Mouse (Mus musculus): ENCODE measurements around the gene Smim6. TPM values are rescaled to one million over a fixed set of nuclear protein-coding genes. Genes with fewer than 3 reads are reported as not detected.

Smim6 gene
- total and polyA plus RNA-seq, 3 experiments = 2.4 TPM; not detected in 2

DNA sequence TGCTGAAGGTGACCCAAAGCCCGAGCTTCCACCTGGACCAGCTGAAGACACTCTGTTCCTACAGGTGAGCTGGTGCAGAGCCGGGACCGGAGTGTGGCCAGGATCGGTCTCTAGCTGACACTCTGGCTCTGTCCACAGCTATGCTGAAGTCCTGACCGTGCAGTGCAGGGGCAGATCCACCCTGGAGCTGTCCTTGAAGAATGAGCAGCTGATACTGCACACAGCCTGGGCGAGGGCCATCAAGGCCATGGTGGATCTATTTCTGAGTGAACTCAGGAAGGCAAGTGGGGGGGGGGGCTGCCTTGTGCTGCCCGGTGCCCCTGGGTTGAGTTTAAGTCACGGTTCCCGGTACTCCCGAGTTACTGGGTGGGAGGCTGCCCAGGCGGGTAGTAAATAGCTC lies 25.4 kb upstream of the Smim6 start:
- H3K36me3 ChIP-seq (replicated peaks) = peaks cover 6% of the 10 kb centered on the region
- TF ChIP-seq POLR2AphosphoS5 (IDR thresholded peaks at IDR 0.05; ENCODE audit: insufficient replicate concordance, low read depth, low read length) (no peak), CTCF (IDR thresholded peaks at IDR 0.05; ENCODE audit: low read depth, low read length) (no peak), GATA2 (IDR thresholded peaks at IDR 0.05; ENCODE audit: borderline replicate concordance, low read depth, low read length) (no peak)
- DNase-seq (ENCODE audit: low spot score) (no peak), ATAC-seq (ENCODE audit: extremely low read depth, insufficient number of reproducible peaks, low FRiP score, poor library complexity, severe bottlenecking) (no peak)
- H3K9me3 ChIP-seq (replicated peaks) = no peaks in the 10 kb centered on the region
- H3K27me3 ChIP-seq (ENCODE audit: insufficient read depth, low read length) = peaks cover 77% of the 10 kb centered on the region
- no peak overlapping the region for H3K4me3 ChIP-seq (ENCODE audit: low read depth, low read length)
- H3K4me1 ChIP-seq (ENCODE audit: insufficient read depth, low read depth, low read length) = peaks cover 6% of the 10 kb centered on the region; the same call in 1 of the 2 replicates

DNA sequence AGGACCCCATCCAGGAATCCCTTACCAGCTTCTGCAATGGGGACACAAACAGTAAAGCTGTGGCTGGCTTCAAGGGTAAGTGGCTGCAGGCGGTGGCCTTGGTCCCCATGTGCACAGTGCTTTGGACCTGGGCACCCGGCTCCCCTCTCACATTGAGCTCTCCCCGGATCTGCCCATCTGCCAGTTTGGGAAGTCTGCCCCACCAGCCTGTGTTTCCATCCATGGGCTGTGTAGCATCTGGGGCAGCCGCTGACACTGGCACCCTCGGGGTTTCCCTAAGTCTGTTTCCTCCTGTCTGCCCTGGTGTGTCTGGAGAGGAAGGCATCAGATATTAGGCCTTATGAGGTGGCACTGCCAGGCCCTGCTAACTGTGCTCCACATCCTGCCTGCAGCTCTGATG lies 23.8 kb upstream of the Smim6 start:
- no peak for DNase-seq (ENCODE audit: low spot score)
- peaks cover 63% of the 10 kb centered on the region for H3K27me3 ChIP-seq (ENCODE audit: insufficient read depth, low read length)
- TF ChIP-seq GATA1 (IDR thresholded peaks at IDR 0.05; ENCODE audit: borderline replicate concordance, low read length) (no peak), GATA2 (IDR thresholded peaks at IDR 0.05; ENCODE audit: borderline replicate concordance, low read depth, low read length) (no peak), TAL1 (conservative IDR thresholded peaks at IDR 0.05; ENCODE audit: low read depth, low read length) (no peak), POLR2AphosphoS5 (IDR thresholded peaks at IDR 0.05; ENCODE audit: insufficient replicate concordance, low read depth, low read length) (no peak), CTCF (IDR thresholded peaks at IDR 0.05; ENCODE audit: low read depth, low read length) (no peak)
- no peaks in the 10 kb centered on the region for H3K9me3 ChIP-seq (replicated peaks)
- H3K36me3 ChIP-seq (replicated peaks) = peaks cover 22% of the 10 kb centered on the region
- peaks cover 6% of the 10 kb centered on the region; the same call in 1 of the 2 replicates for H3K4me1 ChIP-seq (ENCODE audit: insufficient read depth, low read depth, low read length)
- no peak for ATAC-seq (ENCODE audit: extremely low read depth, insufficient number of reproducible peaks, low FRiP score, poor library complexity, severe bottlenecking)
- H3K4me3 ChIP-seq (ENCODE audit: low read depth, low read length) = no peak overlapping the region

DNA sequence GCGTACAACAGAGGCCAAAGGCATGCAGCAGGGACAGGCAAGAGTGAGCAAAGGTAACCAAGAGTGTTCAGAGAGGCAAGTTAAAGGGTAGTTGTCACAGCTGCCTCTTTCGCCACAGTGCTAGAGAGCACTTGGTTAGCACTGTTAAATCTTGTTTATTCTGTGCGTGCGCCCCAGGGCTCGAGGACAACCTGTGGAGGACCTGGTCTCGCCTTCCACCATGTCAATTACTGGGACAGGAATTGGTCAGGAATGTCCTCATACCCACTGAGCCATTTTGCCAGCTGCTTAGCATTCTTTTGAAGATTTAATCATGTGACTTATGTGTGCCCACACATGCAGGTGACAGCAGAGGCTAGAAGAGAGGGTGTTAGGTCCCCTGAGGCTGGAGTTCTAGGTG lies 22.7 kb upstream of the Smim6 start:
- Histone ChIP-seq H3K4me1 (ENCODE audit: insufficient read depth, low read depth, low read length) (peaks cover 6% of the 10 kb centered on the region; the same call in 1 of the 2 replicates), H3K27me3 (ENCODE audit: insufficient read depth, low read length) (peaks cover 53% of the 10 kb centered on the region), H3K9me3 (replicated peaks) (no peaks in the 10 kb centered on the region), H3K36me3 (replicated peaks) (peaks cover 33% of the 10 kb centered on the region), H3K4me3 (ENCODE audit: low read depth, low read length) (no peak overlapping the region)
- TF ChIP-seq CTCF (IDR thresholded peaks at IDR 0.05; ENCODE audit: low read depth, low read length) = no peak
- TF ChIP-seq POLR2AphosphoS5 (IDR thresholded peaks at IDR 0.05; ENCODE audit: insufficient replicate concordance, low read depth, low read length) = no peak
- no peak for TF ChIP-seq TAL1 (conservative IDR thresholded peaks at IDR 0.05; ENCODE audit: low read depth, low read length)
- no peak for TF ChIP-seq GATA1 (IDR thresholded peaks at IDR 0.05; ENCODE audit: borderline replicate concordance, low read length)
- TF ChIP-seq GATA2 (IDR thresholded peaks at IDR 0.05; ENCODE audit: borderline replicate concordance, low read depth, low read length) = no peak
- ATAC-seq (ENCODE audit: extremely low read depth, insufficient number of reproducible peaks, low FRiP score, poor library complexity, severe bottlenecking) (no peak), DNase-seq (ENCODE audit: low spot score) (no peak)

DNA sequence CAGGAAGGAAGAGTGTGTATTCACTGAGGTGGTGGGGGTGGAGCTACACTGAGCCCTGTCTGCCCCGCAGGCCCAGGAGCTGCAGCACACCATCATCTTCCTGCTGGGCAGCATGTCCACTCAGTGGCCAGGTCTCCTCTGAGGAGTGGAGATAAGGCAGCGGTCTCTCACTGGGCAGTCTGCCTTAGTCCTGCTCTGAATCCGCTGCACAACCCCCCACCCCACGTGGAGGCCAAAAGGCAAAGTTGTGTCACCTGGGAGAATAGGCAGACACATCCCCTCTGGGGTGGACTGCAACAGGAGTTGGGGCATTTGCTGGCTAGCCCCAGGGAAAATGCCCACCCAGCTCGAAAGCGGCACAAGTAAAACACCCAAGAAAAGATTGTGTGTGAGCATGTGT lies 19.6 kb upstream of the Smim6 start:
- Histone ChIP-seq H3K4me3 (ENCODE audit: low read depth, low read length) (no peak overlapping the region), H3K36me3 (replicated peaks) (peaks cover 63% of the 10 kb centered on the region), H3K27me3 (ENCODE audit: insufficient read depth, low read length) (peaks cover 25% of the 10 kb centered on the region), H3K9me3 (replicated peaks) (no peaks in the 10 kb centered on the region), H3K4me1 (ENCODE audit: insufficient read depth, low read depth, low read length) (peaks cover 10% of the 10 kb centered on the region; the same call in 1 of the 2 replicates)
- DNase-seq (ENCODE audit: low spot score) (no peak), ATAC-seq (ENCODE audit: extremely low read depth, insufficient number of reproducible peaks, low FRiP score, poor library complexity, severe bottlenecking) (no peak)
- TF ChIP-seq POLR2AphosphoS5 (IDR thresholded peaks at IDR 0.05; ENCODE audit: insufficient replicate concordance, low read depth, low read length) (no peak), GATA2 (IDR thresholded peaks at IDR 0.05; ENCODE audit: borderline replicate concordance, low read depth, low read length) (no peak), CTCF (IDR thresholded peaks at IDR 0.05; ENCODE audit: low read depth, low read length) (no peak), TAL1 (conservative IDR thresholded peaks at IDR 0.05; ENCODE audit: low read depth, low read length) (no peak), GATA1 (IDR thresholded peaks at IDR 0.05; ENCODE audit: borderline replicate concordance, low read length) (no peak)

DNA sequence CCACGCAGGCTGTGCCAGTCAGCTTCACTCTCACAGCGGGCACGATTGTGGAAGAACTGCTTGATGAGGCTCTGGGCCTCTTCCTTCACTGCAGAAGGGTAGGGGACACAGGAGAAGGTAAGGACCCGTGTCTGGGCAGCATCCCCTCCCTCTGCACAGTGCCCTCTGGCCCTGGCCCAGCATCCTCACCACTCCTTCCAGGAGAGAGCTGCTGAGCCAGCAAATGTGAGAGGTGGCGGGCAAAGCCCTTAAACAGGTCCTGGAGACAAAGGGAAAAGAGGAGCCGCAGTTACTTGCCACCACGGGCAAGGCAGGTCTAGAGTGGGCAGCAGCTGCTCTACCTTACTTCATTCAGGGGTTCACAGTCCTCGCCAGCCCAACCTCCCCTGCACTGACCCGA lies 18.7 kb upstream of the Smim6 start:
- peaks cover 16% of the 10 kb centered on the region for H3K27me3 ChIP-seq (ENCODE audit: insufficient read depth, low read length)
- ATAC-seq (ENCODE audit: extremely low read depth, insufficient number of reproducible peaks, low FRiP score, poor library complexity, severe bottlenecking) (no peak), DNase-seq (ENCODE audit: low spot score) (no peak)
- no peaks in the 10 kb centered on the region for H3K9me3 ChIP-seq (replicated peaks)
- no peak overlapping the region for H3K4me3 ChIP-seq (ENCODE audit: low read depth, low read length)
- TF ChIP-seq CTCF (IDR thresholded peaks at IDR 0.05; ENCODE audit: low read depth, low read length) (no peak), TAL1 (conservative IDR thresholded peaks at IDR 0.05; ENCODE audit: low read depth, low read length) (no peak), GATA1 (IDR thresholded peaks at IDR 0.05; ENCODE audit: borderline replicate concordance, low read length) (no peak), POLR2AphosphoS5 (IDR thresholded peaks at IDR 0.05; ENCODE audit: insufficient replicate concordance, low read depth, low read length) (no peak), GATA2 (IDR thresholded peaks at IDR 0.05; ENCODE audit: borderline replicate concordance, low read depth, low read length) (no peak)
- H3K4me1 ChIP-seq (ENCODE audit: insufficient read depth, low read depth, low read length) = peaks cover 12% of the 10 kb centered on the region; the same call in 1 of the 2 replicates
- peaks cover 72% of the 10 kb centered on the region for H3K36me3 ChIP-seq (replicated peaks)

DNA sequence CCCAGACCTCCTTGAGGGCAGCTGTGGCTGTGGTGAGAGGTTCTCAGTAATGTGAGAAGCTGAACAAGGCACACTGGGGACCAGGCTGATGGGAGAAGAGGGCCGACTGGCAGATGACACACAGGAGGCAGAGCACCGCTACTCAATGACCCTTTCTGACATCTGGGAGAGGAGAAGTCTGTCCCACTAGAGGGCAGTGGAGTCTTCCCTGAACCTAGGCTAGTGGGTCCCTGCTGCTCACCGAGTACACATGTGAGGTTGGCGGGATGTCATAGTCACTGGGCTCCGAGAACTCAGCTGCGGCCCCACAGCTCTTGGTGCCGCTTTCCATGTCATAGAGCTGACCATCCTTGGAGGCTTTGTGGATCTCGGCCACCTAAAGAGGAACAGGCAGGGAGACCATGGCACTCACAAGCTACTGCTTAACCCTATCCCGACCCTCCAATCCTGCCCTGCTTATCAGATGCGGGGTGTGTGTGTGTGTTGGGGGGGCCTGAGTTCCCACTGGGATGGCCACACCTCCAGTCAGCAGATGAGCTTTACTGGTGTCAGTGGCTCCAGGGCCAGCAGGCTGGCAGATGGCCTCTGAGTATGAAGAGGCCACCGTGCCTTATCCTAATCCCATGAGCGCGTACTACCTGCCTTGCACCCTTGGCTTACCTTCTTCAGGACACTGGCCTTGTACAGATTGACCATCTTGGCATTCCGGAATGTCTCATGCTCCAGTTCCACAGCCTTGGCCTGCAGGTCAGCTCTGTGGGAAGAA lies 16.9 kb upstream of the Smim6 start:
- ATAC-seq (ENCODE audit: extremely low read depth, insufficient number of reproducible peaks, low FRiP score, poor library complexity, severe bottlenecking) (no peak), DNase-seq (ENCODE audit: low spot score) (no peak)
- TF ChIP-seq TAL1 (conservative IDR thresholded peaks at IDR 0.05; ENCODE audit: low read depth, low read length) = no peak
- TF ChIP-seq GATA2 (IDR thresholded peaks at IDR 0.05; ENCODE audit: borderline replicate concordance, low read depth, low read length) = no peak
- no peak for TF ChIP-seq POLR2AphosphoS5 (IDR thresholded peaks at IDR 0.05; ENCODE audit: insufficient replicate concordance, low read depth, low read length)
- TF ChIP-seq GATA1 (IDR thresholded peaks at IDR 0.05; ENCODE audit: borderline replicate concordance, low read length) = no peak
- no peak for TF ChIP-seq CTCF (IDR thresholded peaks at IDR 0.05; ENCODE audit: low read depth, low read length)
- peaks cover 2% of the 10 kb centered on the region; the same call in 1 of the 2 replicates for H3K27me3 ChIP-seq (ENCODE audit: insufficient read depth, low read length)
- peaks cover 77% of the 10 kb centered on the region for H3K36me3 ChIP-seq (replicated peaks)
- H3K4me3 ChIP-seq (ENCODE audit: low read depth, low read length) = no peak overlapping the region
- peaks cover 29% of the 10 kb centered on the region for H3K4me1 ChIP-seq (ENCODE audit: insufficient read depth, low read depth, low read length)
- H3K9me3 ChIP-seq (replicated peaks) = no peaks in the 10 kb centered on the region

Measured in G1E (cell line).